Mouse (Mus musculus): Measurements from ENCODE around the gene Gpr137. TPM values are rescaled to one million over a fixed set of nuclear protein-coding genes. Genes with fewer than 3 reads are reported as not detected.
"Not testable (repeated sequence)": the region's sequence is repeated elsewhere in the genome, so short reads cannot be mapped to it uniquely, and the experiment has no call there.

Gpr137 gene
- polyA plus RNA-seq, 1 experiment, result 9.0 TPM

DNA sequence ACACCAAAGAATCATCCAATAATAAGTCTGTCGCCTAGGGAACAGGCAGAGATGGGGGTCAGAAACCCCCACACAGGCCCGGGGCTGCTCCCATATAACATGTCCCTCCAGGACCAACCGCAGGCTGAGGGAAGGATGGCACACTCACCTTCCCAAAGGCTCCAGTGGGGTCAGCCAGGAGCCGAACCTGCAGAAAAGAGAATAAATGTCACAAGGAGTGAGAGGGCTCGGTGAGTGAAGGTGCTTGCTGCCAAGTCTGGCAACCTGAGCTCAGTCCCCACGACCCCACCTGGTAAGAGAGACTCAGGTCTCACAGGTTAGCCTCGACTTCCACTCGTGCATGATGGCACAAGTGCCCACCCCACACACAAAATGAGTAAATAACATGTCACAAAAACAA is 35.2 kb downstream of the Gpr137 start:
- TF ChIP-seq CTCF (IDR thresholded peaks at IDR 0.05; ENCODE audit: low read depth, low read length), result no peak
- no peak for TF ChIP-seq EP300 (IDR thresholded peaks at IDR 0.05; ENCODE audit: insufficient read depth, low read depth, low read length)
- TF ChIP-seq POLR2A (IDR thresholded peaks at IDR 0.05; ENCODE audit: insufficient read depth, low read length), result no peak
- Histone ChIP-seq H3K9me3 (replicated peaks; ENCODE audit: control insufficient read depth, insufficient read depth, low read length, poor library complexity, severe bottlenecking) (no peaks in the 10 kb centered on the region), H3K9ac (ENCODE audit: low read depth, poor library complexity, severe bottlenecking) (no peak overlapping the region), H3K27ac (ENCODE audit: insufficient read depth, low read length) (no peak overlapping the region), H3K4me3 (ENCODE audit: low read depth, low read length) (no peak overlapping the region), H3K27me3 (ENCODE audit: control insufficient read depth, insufficient read depth, low read length, poor library complexity, severe bottlenecking) (no peaks in the 10 kb centered on the region), H3K36me3 (ENCODE audit: control insufficient read depth, insufficient read depth, low read length, poor library complexity, severe bottlenecking) (peaks cover 10% of the 10 kb centered on the region; the same call in 1 of the 2 replicates), H3K4me1 (ENCODE audit: control insufficient read depth, insufficient read depth, low read length) (no peaks in the 10 kb centered on the region)

DNA sequence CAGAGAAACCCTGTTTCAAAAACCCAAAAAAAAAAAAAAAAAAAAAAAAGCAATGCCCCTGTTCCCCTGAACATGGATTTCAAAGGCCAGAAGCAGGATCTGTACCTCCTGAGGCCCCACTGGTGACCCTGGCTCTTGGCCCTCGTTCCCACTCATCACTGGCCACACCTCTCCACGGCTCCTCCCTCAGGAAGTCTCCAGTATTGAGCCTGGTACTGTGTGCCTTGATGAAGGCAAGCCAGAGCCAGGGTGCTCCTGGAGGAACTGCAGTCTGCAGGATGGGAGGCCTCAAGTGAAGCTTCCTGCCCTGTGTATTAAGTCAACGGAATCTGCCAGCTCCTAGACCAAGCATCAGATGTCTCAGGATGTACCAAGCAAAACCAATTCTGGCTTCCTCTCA is 36.1 kb downstream of the Gpr137 start:
- no peaks in the 10 kb centered on the region for H3K9me3 ChIP-seq (replicated peaks; ENCODE audit: control insufficient read depth, insufficient read depth, low read length, poor library complexity, severe bottlenecking)
- TF ChIP-seq EP300 (IDR thresholded peaks at IDR 0.05; ENCODE audit: insufficient read depth, low read depth, low read length) (no peak), POLR2A (IDR thresholded peaks at IDR 0.05; ENCODE audit: insufficient read depth, low read length) (no peak), CTCF (IDR thresholded peaks at IDR 0.05; ENCODE audit: low read depth, low read length) (no peak)
- no peak overlapping the region for H3K9ac ChIP-seq (ENCODE audit: low read depth, poor library complexity, severe bottlenecking)
- H3K27me3 ChIP-seq (ENCODE audit: control insufficient read depth, insufficient read depth, low read length, poor library complexity, severe bottlenecking), result no peaks in the 10 kb centered on the region
- H3K4me1 ChIP-seq (ENCODE audit: control insufficient read depth, insufficient read depth, low read length), result no peaks in the 10 kb centered on the region
- H3K4me3 ChIP-seq (ENCODE audit: low read depth, low read length), result no peak overlapping the region
- H3K27ac ChIP-seq (ENCODE audit: insufficient read depth, low read length), result no peak overlapping the region
- peaks cover 7% of the 10 kb centered on the region; the same call in 1 of the 2 replicates for H3K36me3 ChIP-seq (ENCODE audit: control insufficient read depth, insufficient read depth, low read length, poor library complexity, severe bottlenecking)

DNA sequence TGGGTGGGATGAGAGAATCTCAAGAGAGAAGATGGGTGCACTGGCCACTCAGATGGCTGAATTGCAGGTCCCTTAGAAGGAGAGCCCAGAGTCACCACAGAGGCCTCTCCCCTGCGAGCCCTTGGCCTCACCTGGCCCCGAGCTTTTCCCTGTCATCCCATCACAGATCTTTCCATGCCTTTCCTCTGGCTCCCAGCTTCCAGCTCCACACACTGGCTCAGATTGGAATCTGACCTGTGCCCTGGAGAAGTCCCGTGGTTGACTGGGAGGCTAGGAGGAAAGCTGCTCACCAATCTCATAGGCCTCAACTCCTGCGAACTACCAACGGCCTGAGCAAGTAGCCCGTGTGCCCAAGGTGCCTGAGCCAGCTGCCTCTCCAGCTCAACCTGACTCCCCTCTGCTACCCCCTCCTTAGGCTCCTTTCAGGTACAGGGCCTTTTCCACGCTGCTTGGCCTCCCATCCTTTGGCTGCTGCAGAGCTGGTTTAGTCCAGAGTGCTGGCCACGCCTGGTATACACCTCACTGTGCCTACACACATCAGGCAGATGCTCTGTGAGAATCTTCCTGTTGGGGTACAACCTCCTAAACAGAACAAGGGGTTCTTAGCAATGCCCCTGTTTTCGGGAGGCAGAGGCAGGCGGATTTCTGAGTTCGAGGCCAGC is 36.7 kb downstream of the Gpr137 start:
- no peak overlapping the region for H3K4me3 ChIP-seq (ENCODE audit: low read depth, low read length)
- H3K27ac ChIP-seq (ENCODE audit: insufficient read depth, low read length), result no peak overlapping the region
- TF ChIP-seq EP300 (IDR thresholded peaks at IDR 0.05; ENCODE audit: insufficient read depth, low read depth, low read length) (no peak), POLR2A (IDR thresholded peaks at IDR 0.05; ENCODE audit: insufficient read depth, low read length) (no peak), CTCF (IDR thresholded peaks at IDR 0.05; ENCODE audit: low read depth, low read length) (no peak)
- no peaks in the 10 kb centered on the region for H3K9me3 ChIP-seq (replicated peaks; ENCODE audit: control insufficient read depth, insufficient read depth, low read length, poor library complexity, severe bottlenecking)
- H3K4me1 ChIP-seq (ENCODE audit: control insufficient read depth, insufficient read depth, low read length), result no peaks in the 10 kb centered on the region
- H3K27me3 ChIP-seq (ENCODE audit: control insufficient read depth, insufficient read depth, low read length, poor library complexity, severe bottlenecking), result no peaks in the 10 kb centered on the region
- H3K36me3 ChIP-seq (ENCODE audit: control insufficient read depth, insufficient read depth, low read length, poor library complexity, severe bottlenecking), result peaks cover 7% of the 10 kb centered on the region; the same call in 1 of the 2 replicates
- H3K9ac ChIP-seq (ENCODE audit: low read depth, poor library complexity, severe bottlenecking), result no peak overlapping the region

DNA sequence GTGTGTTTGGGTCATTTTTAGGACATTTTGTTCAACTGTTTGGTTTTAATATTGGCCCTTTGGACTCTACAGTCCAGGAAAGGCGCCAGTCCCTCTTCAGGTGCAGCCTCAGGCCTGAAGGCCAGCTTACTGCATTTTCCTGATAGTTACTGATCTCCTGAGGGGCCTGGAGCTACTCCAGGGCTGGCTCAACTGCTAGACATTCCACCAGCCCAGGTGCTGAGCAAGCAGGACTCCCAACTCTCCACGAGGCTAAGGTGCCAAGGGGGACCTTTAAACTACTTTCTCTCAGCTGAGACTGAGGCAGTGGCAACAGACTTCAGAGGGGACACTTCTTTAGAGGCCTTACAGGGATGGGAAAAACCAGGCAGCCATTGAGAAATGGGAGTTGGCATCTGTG is 37.4 kb downstream of the Gpr137 start:
- Histone ChIP-seq H3K4me3 (ENCODE audit: low read depth, low read length) (no peak overlapping the region), H3K27me3 (ENCODE audit: control insufficient read depth, insufficient read depth, low read length, poor library complexity, severe bottlenecking) (no peaks in the 10 kb centered on the region), H3K9ac (ENCODE audit: low read depth, poor library complexity, severe bottlenecking) (no peak overlapping the region), H3K27ac (ENCODE audit: insufficient read depth, low read length) (no peak overlapping the region), H3K9me3 (replicated peaks; ENCODE audit: control insufficient read depth, insufficient read depth, low read length, poor library complexity, severe bottlenecking) (0 out of 2 replicates have a peak, but pooled peaks cover 2% of the 10 kb centered on the region), H3K4me1 (ENCODE audit: control insufficient read depth, insufficient read depth, low read length) (no peaks in the 10 kb centered on the region), H3K36me3 (ENCODE audit: control insufficient read depth, insufficient read depth, low read length, poor library complexity, severe bottlenecking) (peaks cover 7% of the 10 kb centered on the region; the same call in 1 of the 2 replicates)
- TF ChIP-seq POLR2A (IDR thresholded peaks at IDR 0.05; ENCODE audit: insufficient read depth, low read length) (no peak), EP300 (IDR thresholded peaks at IDR 0.05; ENCODE audit: insufficient read depth, low read depth, low read length) (no peak), CTCF (IDR thresholded peaks at IDR 0.05; ENCODE audit: low read depth, low read length) (no peak)

DNA sequence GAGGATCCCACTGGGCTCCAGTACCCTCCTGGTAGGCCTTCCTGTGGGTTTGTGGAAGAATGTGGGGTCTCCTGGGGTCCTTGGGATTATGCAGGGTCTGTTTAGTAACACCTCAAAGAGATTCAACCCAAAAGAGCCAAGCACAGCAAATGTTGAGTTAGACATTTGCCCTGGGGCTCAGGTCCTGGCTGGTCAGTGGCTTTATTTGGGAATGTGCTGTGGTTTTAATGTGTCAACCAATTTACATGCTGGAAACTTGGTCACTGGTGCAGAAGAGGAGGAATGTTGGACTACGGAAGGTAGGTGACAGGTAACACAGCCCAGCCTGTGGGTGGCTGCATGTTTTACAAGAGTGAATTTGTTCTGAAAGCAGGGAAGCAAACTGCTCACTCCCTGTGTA is 39.2 kb downstream of the Gpr137 start:
- H3K36me3 ChIP-seq (ENCODE audit: control insufficient read depth, insufficient read depth, low read length, poor library complexity, severe bottlenecking), result peaks cover 7% of the 10 kb centered on the region; the same call in 1 of the 2 replicates
- H3K27ac ChIP-seq (ENCODE audit: insufficient read depth, low read length), result no peak overlapping the region

DNA sequence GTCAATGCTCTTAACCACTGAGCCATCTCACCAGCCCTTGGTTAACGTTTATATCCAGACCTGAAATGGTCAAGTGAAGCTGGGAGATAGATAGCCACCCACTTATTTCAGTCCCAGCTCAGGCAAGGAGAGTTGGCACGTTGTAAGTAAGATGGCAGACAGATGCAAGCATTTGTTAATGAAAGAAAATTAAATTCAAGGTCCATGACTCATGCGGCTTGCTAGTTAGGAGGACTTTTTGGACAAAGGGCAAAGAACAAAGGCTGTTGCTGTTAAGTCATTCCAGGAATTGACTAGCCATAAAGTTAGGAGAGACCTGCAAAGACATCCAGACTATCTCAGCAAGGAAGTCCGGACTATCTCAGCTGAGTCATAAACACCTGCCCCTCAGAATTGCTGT is 42.6 kb downstream of the Gpr137 start:
- Histone ChIP-seq H3K27ac (ENCODE audit: insufficient read depth, low read length) (no peak overlapping the region), H3K36me3 (ENCODE audit: control insufficient read depth, insufficient read depth, low read length, poor library complexity, severe bottlenecking) (no peaks in the 10 kb centered on the region), H3K27me3 (ENCODE audit: control insufficient read depth, insufficient read depth, low read length, poor library complexity, severe bottlenecking) (no peaks in the 10 kb centered on the region), H3K9ac (ENCODE audit: low read depth, poor library complexity, severe bottlenecking) (no peak overlapping the region), H3K9me3 (replicated peaks; ENCODE audit: control insufficient read depth, insufficient read depth, low read length, poor library complexity, severe bottlenecking) (peaks cover 23% of the 10 kb centered on the region), H3K4me1 (ENCODE audit: control insufficient read depth, insufficient read depth, low read length) (no peaks in the 10 kb centered on the region), H3K4me3 (ENCODE audit: low read depth, low read length) (no peak overlapping the region)
- no peak for TF ChIP-seq CTCF (IDR thresholded peaks at IDR 0.05; ENCODE audit: low read depth, low read length)
- TF ChIP-seq POLR2A (IDR thresholded peaks at IDR 0.05; ENCODE audit: insufficient read depth, low read length), result no peak
- no peak for TF ChIP-seq EP300 (IDR thresholded peaks at IDR 0.05; ENCODE audit: insufficient read depth, low read depth, low read length)

More for the DNA sequence above, 39.2 kb downstream of the Gpr137 start:
- Histone ChIP-seq H3K4me1 (ENCODE audit: control insufficient read depth, insufficient read depth, low read length) (no peaks in the 10 kb centered on the region), H3K27me3 (ENCODE audit: control insufficient read depth, insufficient read depth, low read length, poor library complexity, severe bottlenecking) (no peaks in the 10 kb centered on the region), H3K9me3 (replicated peaks; ENCODE audit: control insufficient read depth, insufficient read depth, low read length, poor library complexity, severe bottlenecking) (0 out of 2 replicates have a peak, but pooled peaks cover 6% of the 10 kb centered on the region), H3K4me3 (ENCODE audit: low read depth, low read length) (no peak overlapping the region), H3K9ac (ENCODE audit: low read depth, poor library complexity, severe bottlenecking) (no peak overlapping the region)
- TF ChIP-seq EP300 (IDR thresholded peaks at IDR 0.05; ENCODE audit: insufficient read depth, low read depth, low read length), result no peak
- TF ChIP-seq CTCF (IDR thresholded peaks at IDR 0.05; ENCODE audit: low read depth, low read length), result no peak
- TF ChIP-seq POLR2A (IDR thresholded peaks at IDR 0.05; ENCODE audit: insufficient read depth, low read length), result no peak

DNA sequence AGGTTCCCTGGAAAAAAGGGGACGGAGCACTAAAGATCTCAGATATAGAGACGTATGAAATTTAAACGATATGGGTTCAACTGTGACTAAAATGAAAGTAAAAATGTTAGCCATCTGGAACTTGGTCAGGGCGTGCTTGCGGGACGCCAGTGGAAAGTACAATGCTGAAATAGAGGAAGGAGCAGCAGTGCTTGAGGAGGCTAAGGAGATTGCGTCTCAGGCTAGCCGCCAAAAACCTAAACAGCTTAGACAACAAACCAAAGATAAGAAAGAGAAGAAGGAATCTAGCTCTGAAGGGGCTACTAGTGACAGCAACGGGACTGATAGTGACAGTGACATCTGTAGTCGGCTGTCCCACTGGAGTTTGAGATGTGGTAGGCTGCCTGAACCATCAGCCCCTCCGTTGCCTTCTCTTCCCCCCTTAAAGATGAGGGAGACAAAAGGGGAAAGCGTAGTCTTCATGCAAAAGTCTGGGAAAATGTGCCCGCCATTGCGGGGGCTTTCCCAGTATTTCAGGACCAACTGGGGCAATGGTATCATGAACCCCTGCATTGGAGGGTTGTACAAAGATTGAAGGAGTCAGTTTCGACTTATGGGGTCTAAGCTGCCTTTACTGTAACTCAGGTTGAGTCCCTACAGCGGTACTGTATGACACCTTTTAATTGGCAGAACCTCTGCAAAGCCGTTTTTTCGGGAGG is 46.5 kb downstream of the Gpr137 start:
- not testable (repeated sequence) for H3K9ac ChIP-seq (ENCODE audit: low read depth, poor library complexity, severe bottlenecking); H3K27me3 ChIP-seq (ENCODE audit: control insufficient read depth, insufficient read depth, low read length, poor library complexity, severe bottlenecking); H3K27ac ChIP-seq (ENCODE audit: insufficient read depth, low read length); H3K4me3 ChIP-seq (ENCODE audit: low read depth, low read length); H3K4me1 ChIP-seq (ENCODE audit: control insufficient read depth, insufficient read depth, low read length); H3K36me3 ChIP-seq (ENCODE audit: control insufficient read depth, insufficient read depth, low read length, poor library complexity, severe bottlenecking)
- peaks cover 23% of the 10 kb centered on the region for H3K9me3 ChIP-seq (replicated peaks; ENCODE audit: control insufficient read depth, insufficient read depth, low read length, poor library complexity, severe bottlenecking)
